Mouse (Mus musculus) embryonic fibroblast, embryonic 13.5 days (primary cell): Measurements from ENCODE around the gene Map3k15.

ENCODE experiments used
- CTCF ChIP-seq: IDR thresholded peaks from 2 replicates; pipeline ENCODE4 v1.5.1; 2011; ENCODE audit warnings: mild to moderate bottlenecking, control low read depth, low read length, moderate library complexity, borderline replicate concordance; ENCODE audit not compliant: insufficient read depth
- POLR2A ChIP-seq: IDR thresholded peaks from 2 replicates; pipeline ENCODE4 v1.6.1; 2011; ENCODE audit warnings: low read depth, mild to moderate bottlenecking, control low read depth, low read length, moderate library complexity

DNA sequence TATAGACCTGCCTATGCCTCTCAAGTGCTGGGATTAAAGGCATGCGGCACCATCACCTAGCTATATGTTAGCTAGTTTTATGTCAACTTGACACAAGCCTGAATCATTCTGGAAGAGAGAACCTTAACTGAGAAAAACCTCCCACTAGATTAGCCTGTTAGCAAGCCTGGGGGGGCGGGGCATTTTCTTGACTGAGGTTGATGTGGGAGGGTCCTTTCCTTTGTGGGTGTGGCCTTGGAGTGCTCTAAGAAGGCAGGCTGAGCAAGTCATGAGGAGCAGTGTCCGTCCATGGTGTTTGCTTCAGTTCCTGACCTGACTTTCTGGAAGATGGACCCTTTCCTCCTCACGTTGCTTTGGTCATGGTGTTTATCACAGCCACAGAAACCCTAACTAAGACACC is 158.6 kb downstream of the Map3k15 start:
- TF ChIP-seq POLR2A = no peak
- TF ChIP-seq CTCF = no peak
